Mouse (Mus musculus) small intestine, adult 2 months (tissue): ENCODE results near the gene St7.

ENCODE experiments used
- CTCF ChIP-seq: fragments of 200-500 bp; IDR thresholded peaks from 2 replicates; pipeline ENCODE4 v1.5.1; 2012; ENCODE audit warnings: low read depth, mild to moderate bottlenecking, control low read depth, inconsistent platforms, low read length, moderate library complexity, mixed read lengths; ENCODE audit not compliant: insufficient replicate concordance, insufficient read length; ENCODE audit errors: extremely low read depth
- POLR2A ChIP-seq: fragments of 200-500 bp; IDR thresholded peaks from 2 replicates; pipeline ENCODE4 v1.6.1; 2012; ENCODE audit warnings: low read depth, mild to moderate bottlenecking, control low read depth, inconsistent platforms, low read length, moderate library complexity

DNA sequence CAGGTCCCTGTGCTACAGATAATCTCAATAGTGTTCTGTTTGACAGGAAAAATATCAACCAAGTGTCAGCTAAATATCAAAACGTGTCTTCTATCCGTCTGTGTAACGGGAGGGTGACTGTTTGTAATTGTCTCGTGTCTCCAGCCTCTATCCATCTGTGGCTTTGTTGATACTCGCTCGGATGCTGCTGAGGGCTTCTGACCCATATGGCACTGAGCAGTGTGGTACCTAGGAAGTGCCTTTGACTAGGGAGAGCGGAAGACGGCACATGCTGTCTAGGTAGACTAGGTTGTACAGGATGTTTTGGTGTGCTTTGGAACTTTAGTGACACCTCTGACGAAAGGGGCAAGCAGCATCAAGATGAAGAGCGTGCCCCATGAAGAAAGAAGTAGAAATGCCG, 235.0 kb downstream of the St7 start:
- TF ChIP-seq CTCF: no peak
- no peak for TF ChIP-seq POLR2A
